Mouse (Mus musculus): ENCODE data around the gene Gm4181.
"Not testable (repeated sequence)": the region's sequence is repeated elsewhere in the genome, so short reads cannot be mapped to it uniquely, and the experiment has no call there.

Gene Gm4181

GRCm38 (mm10) chr14:51635566-51635965, at the start of gene Gm4181:
Gene Gm4181 (minus strand): TSS chr14:51635666.
- not testable (repeated sequence) for DNase-seq (ENCODE audit: low spot score in 2 of 2)

DNA sequence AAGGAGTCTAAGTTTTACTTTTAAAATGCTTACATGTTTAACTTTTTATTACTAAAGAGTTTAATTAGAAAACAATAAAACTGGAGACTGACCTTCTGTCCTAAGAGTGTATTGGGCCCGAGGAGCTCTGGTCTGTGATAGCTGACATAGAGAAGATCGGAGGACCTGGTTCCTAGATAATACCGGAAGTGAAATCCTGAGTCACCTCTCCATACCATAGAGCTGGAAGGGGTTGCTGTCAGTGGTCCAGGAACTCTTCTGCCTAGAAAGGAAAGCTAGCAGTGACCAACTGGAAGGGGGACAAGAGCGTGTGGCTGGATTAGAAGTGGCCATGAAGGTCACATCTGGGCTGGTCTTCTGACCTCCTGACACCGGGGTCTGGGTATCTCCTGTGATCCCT, 41.8 kb upstream of the Gm4181 start:
- DNase-seq (ENCODE audit: low spot score in 2 of 2), result no peak

DNA sequence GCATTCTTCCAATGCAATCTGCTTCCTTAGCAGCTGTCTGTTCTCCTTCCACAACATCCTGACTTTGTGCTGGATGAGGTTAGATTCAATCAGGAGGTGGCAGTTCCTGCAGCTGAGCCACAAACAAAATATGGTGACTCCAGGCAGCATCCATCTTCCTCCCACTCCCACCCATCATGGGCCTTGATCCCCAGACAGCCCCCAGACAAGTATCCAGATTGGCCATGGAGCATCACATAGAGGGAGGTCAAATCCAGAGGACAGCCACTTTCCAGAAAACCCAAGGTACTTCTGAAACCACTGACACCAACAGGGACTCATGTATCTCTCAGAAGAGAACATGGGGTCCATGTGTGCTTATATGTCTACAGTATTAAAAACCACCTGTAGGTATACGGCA, 3.0 kb downstream of the Gm4181 start:
- peak; percentile 1 to 10 for DNase-seq (ENCODE audit: low spot score in 2 of 2)

GRCm38 (mm10) chr14:51611210-51611609, 24.3 kb downstream of the Gm4181 start, which contains the start of gene Gm17078:
Gene Gm17078 (minus strand): TSS chr14:51611310.
- no peak for DNase-seq (ENCODE audit: low spot score in 2 of 2)

GRCm38 (mm10) chr14:51592039-51592438, 43.4 kb downstream of the Gm4181 start, which contains the start of gene Gm17174:
Gene Gm17174 (minus strand): TSS chr14:51592139.
- DNase-seq (ENCODE audit: low spot score in 2 of 2), result not testable (repeated sequence)

Measured in natural killer cell, adult 2 months (primary cell).